Mouse (Mus musculus) layer of hippocampus, postnatal 25 days (tissue): Measurements from ENCODE around the gene Gm42688. TPM values are rescaled to one million over a fixed set of nuclear protein-coding genes. Genes with fewer than 3 reads are reported as not detected.

ENCODE experiments used
- microRNA-seq, 2 experiments: library from miRNA; unstranded; fragments of <30 nt; microRNA quantifications; one replicate each; pipeline ENCODE4 v1.2.0; 2021
- total RNA-seq, 2 experiments: library from RNA; stranded (reverse); gene quantifications; 2 replicates each; pipeline ENCODE4 v1.2.3; 2021

Gm42688 gene
- total RNA-seq, 2 experiments from 2014 or later: 5.4 to 8.2 TPM

Small RNAs within 50 kb of the gene (microRNA-seq; reads per million reads assigned to microRNA genes)
- 0 reads per million in 2 experiments for gene Mir3470a

Other genes with a start within 250 kb of the Gm42688 start
- gene Sema4f, start 161.8 kb upstream of the Gm42688 start, total RNA-seq: 10 to 100 TPM; 37.8 to 37.9 TPM
- gene M1ap, start 154.7 kb upstream of the Gm42688 start, total RNA-seq: under 1 TPM in 1 of 2 experiments, not detected in 1; 0.34 TPM
- gene Dok1, start 68.1 kb upstream of the Gm42688 start, total RNA-seq: 1 to 10 TPM; 1.9 to 2.5 TPM
- 1 to 10 TPM; 3.3 to 3.9 TPM for gene Loxl3, start 67.4 kb upstream of the Gm42688 start, total RNA-seq
- 100 to 1,000 TPM; 115 to 121 TPM for gene Aup1, start 47.1 kb upstream of the Gm42688 start, total RNA-seq
- 10 to 100 TPM; 51.8 to 52.7 TPM for gene Htra2, start 46.3 kb upstream of the Gm42688 start, total RNA-seq
- gene Dqx1, start 43.8 kb upstream of the Gm42688 start, total RNA-seq: 1 to 10 TPM in 1 of 2 experiments, under 1 TPM in 1; 0.81 to 1.1 TPM
- not detected for gene Tlx2, start 31.3 kb upstream of the Gm42688 start, total RNA-seq
- gene Pcgf1, start 23.7 kb upstream of the Gm42688 start, total RNA-seq: 10 to 100 TPM; 30.3 to 33.0 TPM
- gene Lbx2, start 15.2 kb upstream of the Gm42688 start, total RNA-seq: under 1 TPM in 1 of 2 experiments, not detected in 1; 0.77 TPM
- gene Ccdc142, start within 50 bp of the Gm42688 start, total RNA-seq: 10 to 100 TPM in 1 of 2 experiments, 1 to 10 TPM in 1; 5.8 to 10.7 TPM
- 10 to 100 TPM; 67.0 to 67.7 TPM for gene Mrpl53, start 7.4 kb downstream of the Gm42688 start, total RNA-seq
- gene Mogs, start 13.9 kb downstream of the Gm42688 start, total RNA-seq: 10 to 100 TPM; 25.7 to 28.9 TPM
- 10 to 100 TPM; 54.3 to 58.0 TPM for gene Wbp1, start 19.9 kb downstream of the Gm42688 start, total RNA-seq
- gene Ino80b, start 23.8 kb downstream of the Gm42688 start, total RNA-seq: 10 to 100 TPM; 24.0 to 26.2 TPM
- 10 to 100 TPM; 83.6 to 93.5 TPM for gene Rtkn, start 33.8 kb downstream of the Gm42688 start, total RNA-seq
- 10 to 100 TPM; 25.1 to 28.4 TPM for gene Wdr54, start 54.8 kb downstream of the Gm42688 start, total RNA-seq
- gene 1700003E16Rik, start 54.8 kb downstream of the Gm42688 start, total RNA-seq: 10 to 100 TPM; 22.1 to 25.0 TPM
- gene Dctn1, start 64.3 kb downstream of the Gm42688 start, total RNA-seq: 100 to 1,000 TPM; 371 to 399 TPM
- gene Slc4a5, start 118.2 kb downstream of the Gm42688 start, total RNA-seq: under 1 TPM; 0.30 to 0.66 TPM
- gene Mthfd2, start 224.3 kb downstream of the Gm42688 start, total RNA-seq: 1 to 10 TPM; 5.3 to 7.2 TPM
- gene Mob1a, start 224.4 kb downstream of the Gm42688 start, total RNA-seq: 10 to 100 TPM; 19.3 to 19.5 TPM
- 10 to 100 TPM; 49.2 to 51.6 TPM for gene Bola3, start 247.5 kb downstream of the Gm42688 start, total RNA-seq